Mouse (Mus musculus): ENCODE data around the gene Slc6a21.
"Not testable (repeated sequence)": the region's sequence is repeated elsewhere in the genome, so short reads cannot be mapped to it uniquely, and the experiment has no call there.

The Slc6a21 gene

DNA sequence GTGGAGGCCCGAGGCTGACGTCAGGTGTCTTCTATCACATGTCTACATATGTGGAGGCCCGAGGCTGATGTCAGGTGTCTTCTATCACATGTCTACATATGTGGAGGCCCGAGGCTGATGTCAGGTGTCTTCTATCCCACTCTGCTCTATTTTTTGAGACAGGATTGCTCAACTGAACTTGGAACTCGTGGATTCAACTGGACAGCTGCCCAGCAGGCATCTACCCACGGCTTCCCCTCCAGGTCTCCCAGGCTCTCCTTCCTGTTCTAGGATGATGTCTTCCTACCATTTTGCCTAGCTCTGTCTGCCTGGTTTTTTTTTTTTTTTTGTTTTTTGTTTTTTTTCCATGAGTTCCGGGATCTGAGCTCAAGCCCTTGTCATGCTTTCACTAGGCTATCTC lies 21.5 kb upstream of the Slc6a21 start:
- DNase-seq (ENCODE audit: low spot score in 2 of 2) = not testable (repeated sequence)

DNA sequence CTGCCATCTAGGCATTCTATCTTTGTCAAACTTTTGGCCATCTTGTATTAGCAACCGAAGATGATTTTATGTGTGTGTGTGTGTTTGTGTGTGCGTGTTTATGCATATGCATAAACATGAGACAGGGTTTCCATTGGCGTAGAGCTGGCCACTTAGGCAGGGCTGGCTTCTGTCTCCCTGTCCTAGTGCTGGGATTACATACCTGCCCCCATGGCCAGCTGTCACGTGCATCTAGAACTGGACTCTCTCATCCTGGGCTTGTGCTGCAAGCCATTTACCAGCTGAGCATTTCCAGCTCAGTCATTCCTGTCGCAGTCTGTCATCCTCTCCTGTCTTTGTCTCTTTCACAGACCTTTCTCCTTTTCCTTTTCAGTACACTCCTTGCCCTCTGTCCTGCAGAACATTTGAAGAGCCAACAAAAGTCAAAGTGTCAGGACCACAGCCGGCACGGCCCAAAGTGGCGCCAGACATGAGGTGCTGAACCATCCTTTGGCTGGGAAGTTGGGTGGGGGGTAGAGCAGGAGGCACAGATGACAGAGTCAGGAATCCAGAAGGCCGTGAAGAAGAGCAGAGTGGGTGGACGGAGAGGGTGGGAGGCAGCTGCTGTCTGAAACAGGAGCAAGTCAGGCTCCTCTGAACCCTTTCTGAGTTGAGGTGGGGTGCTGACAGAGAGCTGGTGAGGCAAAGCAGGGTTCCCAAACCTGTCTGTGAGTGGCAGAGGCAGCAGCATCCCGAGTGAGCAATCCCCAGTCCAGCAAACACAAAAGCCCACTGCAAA lies 20.1 kb upstream of the Slc6a21 start:
- no peak for DNase-seq (ENCODE audit: low spot score in 2 of 2)

DNA sequence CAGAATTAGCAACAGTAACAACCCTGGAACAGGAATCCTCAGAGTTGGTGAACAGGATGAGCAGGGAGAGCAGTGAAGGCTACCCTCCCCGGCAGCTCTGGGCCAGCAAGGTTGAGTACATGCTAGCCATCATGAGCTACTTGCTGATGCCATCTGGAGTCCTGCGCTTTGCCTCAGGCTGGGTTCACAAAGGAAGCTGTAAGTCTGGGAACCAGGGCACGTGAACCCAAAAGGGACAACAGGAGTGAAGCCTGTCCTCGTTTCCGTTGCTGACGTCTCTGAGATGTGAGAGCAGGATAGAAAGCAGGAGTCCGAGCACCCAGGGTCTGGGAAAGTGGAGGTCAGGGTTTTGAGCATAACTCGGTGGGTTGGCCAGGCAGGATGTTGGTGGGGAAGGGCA lies 18.0 kb upstream of the Slc6a21 start:
- no peak for DNase-seq (ENCODE audit: low spot score in 2 of 2)

DNA sequence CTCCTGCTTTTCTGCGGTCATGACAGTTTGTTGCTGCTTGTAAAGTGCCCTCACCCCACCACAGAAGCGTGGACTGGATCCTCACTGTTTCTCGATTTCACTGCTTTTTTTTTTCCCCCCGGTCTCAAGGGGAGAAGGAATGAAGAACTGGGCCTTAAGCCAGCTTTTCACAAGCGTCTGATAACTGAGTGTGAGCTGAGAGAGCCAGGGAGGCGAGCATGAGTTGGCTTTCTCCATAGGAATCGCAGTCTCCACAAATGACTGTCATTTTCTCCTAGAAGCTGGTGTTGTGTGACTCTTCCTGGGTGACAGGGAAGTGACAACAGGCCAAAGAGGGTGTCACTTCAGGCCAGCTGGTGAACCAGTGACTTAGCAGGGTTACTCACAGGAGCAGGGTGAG lies 15.0 kb upstream of the Slc6a21 start:
- DNase-seq (ENCODE audit: low spot score in 2 of 2) = no peak

DNA sequence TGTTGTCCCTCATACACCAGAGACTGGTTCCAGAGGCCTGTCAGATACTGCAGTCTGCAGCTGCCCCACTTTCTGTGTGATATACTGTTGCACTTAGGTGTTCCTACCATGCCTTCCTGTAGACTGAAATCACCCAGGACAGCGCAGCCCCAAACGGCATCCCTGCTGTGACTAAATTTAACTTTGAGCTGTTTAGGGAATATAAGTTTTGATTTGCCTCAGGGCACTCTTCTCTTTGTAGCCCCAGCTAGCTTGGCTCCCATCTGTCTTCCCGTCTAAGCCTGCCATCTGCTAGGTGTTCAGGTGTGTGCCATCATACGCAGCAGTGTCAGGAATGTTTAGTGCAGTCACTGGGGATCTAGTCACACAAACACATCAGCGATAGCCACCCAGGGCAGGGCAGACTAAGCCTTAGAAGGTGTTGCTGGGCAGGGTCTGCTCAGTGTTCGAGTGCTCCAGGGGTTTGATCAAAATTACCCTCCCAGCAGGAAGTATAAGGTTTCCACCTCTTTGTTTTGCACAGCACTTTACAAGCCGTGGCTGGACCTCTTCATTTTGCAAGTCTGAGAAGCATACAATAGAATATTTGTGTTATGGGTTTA lies 14.2 kb upstream of the Slc6a21 start:
- no peak for DNase-seq (ENCODE audit: low spot score in 2 of 2)

DNA sequence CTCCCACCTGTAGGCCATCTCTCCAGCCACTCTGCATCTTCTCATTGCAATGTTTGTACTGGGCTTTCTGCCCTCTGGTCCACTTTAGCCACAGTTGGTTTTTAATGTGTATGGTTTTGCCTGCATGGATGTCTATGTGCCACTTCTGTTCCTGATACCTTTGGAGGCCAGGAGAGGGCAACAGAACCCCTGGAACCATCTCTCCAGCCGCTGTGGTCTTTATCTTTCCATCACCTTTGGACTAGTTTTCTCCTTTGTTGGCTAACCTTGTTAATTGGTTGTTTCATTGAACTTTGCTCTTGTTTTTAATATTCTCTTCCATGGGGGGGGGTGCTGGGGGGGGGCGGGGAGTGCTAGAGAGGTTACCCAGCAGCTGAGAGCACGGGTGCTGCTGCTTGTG lies 13.0 kb upstream of the Slc6a21 start:
- no peak for DNase-seq (ENCODE audit: low spot score in 2 of 2)

DNA sequence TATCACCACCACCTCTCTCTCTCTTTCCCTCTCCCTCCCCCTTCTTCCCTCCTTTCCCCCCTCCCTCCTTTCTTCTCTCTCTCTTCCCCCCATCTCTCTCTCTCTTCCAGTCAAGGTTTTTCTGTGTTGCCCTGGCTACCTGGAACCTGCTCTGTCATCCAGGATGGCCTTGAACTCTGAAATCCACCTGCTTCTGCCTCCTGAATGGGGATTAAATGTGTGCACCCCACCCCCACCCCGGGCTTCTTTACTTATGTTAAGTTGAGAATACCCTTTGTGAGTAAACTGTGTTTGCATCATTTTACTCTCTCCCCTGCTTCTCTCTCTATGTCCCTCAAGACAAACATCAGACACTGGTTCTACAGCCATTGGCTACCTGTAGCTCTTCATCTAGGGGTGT lies 11.8 kb upstream of the Slc6a21 start:
- no peak for DNase-seq (ENCODE audit: low spot score in 2 of 2)

DNA sequence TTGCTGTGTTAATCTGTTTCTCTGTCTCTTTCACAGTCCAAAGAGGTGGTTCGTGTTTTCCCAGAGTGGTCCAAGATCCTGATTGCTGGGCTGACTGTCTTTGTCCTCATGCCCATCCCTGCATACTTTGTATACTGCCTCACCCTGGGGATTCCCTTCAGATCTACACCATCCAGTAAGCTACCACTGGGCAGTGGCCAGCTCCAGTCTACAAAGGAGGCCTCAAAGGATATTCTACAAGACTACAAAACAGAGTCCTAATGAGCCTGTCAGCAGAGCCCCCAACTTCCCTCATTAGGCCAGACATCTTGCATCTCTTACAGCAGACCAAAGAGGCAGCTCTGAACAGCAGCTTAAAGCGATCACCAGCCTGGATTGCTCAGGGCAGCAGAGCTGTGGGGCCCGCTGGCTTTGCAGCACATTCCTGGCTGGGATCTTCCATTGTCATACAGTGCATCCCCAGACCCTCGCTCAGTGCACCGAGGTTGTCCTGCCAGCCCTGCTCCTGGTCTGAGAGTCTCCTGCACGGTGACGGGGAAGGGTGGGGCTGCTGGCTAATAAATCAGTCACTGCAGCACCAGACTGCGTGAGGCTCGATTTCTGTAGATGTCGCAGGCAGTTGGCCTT lies 4.4 kb upstream of the Slc6a21 start:
- no peak for DNase-seq (ENCODE audit: low spot score in 2 of 2)

DNA sequence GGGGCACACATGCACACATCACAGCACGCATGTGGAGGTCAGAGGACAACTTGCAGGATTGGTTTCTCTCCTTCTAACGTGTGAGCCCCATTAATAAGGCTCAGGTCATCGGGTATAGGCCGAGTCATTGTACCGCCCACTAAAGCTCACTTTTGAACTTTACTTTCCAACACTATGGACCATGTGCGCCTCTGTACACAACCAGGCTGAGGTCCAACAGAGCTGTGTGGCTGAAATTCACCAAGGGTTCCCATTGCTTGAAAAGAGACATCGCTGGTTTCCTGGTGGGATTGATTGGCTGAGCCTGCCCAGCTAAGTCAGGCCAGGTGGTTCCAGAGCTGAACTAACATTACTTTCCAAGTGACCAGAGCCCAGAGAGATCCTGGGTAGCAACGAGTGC lies 3.6 kb upstream of the Slc6a21 start:
- no peak for DNase-seq (ENCODE audit: low spot score in 2 of 2)

DNA sequence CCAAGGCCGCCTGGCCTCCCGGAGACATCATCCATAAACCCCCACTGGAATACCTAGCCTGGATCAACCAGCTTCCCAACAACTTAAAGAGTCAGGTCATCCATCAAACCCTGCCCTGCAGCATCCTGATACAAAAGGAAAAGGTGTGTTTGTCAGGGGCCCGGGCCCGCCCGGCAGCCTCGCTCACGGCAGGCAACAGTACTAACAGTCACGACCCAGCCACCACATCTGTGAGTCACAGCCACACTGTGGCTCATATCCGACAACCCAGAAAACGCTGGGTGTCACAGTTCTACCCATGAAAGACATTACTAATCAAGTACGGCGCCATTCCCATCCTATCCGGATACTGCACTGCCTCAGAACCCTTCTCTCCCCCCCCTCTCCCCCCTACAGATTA lies 9.2 kb downstream of the Slc6a21 start:
- DNase-seq (ENCODE audit: low spot score in 2 of 2) = no peak

DNA sequence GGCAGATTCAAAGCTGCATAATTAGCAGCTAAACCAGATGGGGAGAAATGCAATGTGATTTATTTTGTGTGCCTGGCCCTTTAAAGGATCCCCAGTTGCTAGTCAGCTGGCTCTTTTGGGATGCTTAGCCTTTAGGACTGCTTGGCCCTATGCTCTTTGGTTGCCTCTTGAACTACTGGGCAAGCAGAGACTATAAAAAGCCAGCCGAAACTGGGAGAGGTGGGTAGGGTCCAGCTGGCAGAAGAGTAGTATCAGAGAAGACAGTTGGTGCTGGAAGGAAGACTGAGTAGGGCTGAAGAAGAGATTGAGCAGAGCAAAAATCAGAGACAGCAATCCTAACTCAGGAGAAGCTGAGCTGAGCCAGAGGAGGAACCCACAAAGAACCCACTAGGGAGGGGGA lies 19.3 kb downstream of the Slc6a21 start:
- no peak for DNase-seq (ENCODE audit: low spot score in 2 of 2)

DNA sequence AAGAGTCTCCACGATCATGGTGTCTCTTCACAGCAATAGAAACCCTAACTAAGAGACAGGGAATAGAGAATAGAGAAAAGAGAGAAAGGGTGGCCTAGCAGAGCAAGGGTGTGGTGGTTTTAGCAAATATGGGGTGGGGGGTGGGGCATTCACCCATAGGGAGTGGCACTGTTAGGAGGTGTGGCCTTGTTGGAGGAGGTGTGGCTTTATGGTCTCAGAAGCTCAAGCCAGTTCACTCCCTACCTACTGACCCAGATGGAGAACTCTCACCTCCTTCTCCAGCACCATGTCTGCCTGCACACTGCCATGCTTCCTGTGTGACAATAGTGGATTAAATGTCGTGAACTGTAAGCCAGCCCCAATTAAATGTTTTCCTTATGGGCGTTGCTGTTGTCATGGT lies 20.2 kb downstream of the Slc6a21 start:
- no peak for DNase-seq (ENCODE audit: low spot score in 2 of 2)

DNA sequence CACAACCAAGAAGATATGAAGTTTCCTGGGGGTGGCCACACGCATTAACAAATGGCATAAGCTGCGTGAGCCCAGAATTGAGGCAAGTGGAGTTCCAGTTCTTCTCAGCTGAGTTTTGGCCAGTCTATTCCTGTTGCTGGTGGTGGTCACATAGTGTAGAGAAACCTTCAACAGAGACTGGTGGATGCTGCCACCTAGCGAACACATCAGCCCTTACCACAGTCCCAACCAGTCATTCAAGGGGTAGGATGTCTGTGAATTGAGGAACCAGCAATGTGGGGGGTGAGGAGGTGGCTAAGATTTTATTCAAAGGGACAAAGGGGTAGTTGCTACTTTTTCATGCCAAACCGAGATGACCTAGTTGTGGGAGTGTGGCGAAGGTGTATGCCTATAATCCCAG lies 22.4 kb downstream of the Slc6a21 start:
- peak; percentile 34 to 57 for DNase-seq (ENCODE audit: low spot score in 2 of 2)

DNA sequence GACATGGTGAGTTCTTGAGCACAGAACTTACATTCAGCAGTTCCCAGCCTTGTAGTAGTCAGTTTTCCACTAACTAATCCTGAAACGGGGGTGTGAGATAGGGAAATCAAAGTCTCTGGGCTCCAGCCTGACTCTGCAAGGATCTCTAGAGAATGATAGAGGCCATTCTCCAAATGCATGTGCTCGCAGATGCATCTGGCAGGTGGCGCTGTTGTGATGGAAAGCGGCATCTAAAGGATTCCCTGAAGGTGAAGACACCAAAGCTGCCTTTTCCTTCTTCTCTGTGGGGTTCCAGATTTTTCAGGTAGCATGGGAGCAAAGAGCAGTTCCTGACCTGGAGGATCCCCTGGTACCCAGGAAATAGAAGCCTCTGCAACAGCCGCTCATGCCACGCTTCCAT lies 23.0 kb downstream of the Slc6a21 start:
- peak in 1 of 2 experiments; percentile 11 for DNase-seq (ENCODE audit: low spot score in 2 of 2)

DNA sequence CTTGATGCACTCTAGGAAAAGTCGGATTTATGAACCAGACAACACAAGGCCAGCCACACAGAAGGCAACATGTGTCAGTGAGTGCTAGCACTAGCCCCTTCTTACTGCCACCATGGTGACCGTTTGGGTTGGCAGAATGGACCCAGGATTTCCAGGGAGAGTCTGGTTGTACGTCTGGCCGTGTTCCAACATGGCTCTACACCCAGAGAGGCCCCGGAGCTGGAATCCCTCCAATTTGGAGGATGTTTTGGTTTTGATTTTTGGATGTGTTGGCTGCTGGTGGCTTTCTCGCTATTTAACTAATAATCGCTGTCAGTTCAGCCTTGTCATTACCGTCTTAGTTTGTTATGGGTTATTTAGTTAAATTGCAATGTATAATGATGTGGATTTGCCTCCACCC lies 25.3 kb downstream of the Slc6a21 start:
- no peak for DNase-seq (ENCODE audit: low spot score in 2 of 2)

DNA sequence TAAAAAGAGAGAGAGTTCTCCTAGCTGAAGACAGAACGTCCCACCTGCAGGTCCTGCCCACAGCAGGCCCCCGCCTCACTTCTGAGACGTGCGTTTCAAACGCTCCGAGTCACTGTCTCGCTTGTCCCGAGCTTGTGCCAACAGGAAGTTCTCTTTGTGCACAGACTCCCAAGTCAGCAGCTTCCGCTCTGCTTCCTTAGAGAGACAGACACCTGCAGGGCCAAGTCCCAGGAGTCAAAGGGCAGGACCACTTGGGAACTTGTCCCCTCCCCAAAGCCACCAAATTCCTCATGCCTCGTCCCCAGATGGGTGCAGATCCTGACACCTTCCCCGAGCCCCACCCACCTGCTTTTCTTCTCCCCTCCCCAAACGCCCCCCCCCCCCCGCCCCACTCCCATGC lies 27.6 kb downstream of the Slc6a21 start:
- no peak for DNase-seq (ENCODE audit: low spot score in 2 of 2)

DNA sequence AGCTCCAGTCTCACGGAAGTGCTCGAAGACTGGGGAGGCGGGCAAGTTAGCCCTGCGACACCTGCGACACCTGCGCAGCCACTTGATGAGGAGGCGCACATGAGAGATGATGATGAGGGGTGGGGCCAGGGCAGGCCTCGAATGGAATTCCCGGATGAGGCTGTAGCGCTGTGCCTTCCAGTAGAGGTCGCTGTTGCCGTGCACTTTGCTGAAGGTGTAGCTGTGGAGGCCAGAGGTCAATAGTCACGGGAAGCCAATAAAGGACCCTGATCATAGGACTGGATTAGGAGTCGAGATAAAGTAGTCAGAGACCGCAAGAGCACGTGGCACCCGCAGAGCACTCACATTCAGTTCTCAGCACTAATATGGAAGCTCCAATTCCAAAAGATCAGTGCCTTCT lies 28.0 kb downstream of the Slc6a21 start:
- DNase-seq (ENCODE audit: low spot score in 2 of 2) = peak in 1 of 2 experiments; percentile 39

DNA sequence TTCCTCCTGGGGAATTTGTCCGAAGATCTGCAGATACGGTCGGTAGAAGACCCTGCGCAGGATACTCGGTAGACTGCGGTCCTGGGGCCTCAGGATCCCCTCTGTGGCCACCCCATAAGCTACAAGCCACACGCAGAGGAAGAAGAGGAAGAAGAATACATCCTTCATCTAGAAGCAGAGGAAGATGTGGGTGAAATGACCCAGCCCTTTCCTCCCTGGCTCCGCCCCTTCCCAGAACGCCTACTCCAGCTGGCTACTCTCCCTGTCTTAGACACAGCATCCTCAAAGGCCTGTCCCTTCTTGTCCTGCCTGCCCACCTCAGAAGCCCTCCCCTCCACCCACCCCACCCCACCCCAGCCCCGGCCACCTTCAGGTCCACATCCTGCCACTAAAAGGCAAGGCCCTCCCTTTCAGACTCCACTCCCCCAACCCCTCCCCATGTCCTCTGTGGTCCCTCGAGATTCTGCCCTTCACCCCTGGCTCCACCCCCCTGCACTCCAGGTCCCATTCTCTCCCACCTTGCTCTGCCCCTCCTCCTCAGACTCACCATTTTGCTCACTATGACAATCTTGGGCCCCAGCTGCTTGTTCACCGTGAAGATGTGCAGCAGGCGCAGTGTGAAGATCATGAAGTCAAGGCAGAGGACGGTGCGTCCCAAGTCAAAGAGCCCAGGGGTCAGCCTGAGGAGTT lies 31.4 kb downstream of the Slc6a21 start:
- no peak for DNase-seq (ENCODE audit: low spot score in 2 of 2)

DNA sequence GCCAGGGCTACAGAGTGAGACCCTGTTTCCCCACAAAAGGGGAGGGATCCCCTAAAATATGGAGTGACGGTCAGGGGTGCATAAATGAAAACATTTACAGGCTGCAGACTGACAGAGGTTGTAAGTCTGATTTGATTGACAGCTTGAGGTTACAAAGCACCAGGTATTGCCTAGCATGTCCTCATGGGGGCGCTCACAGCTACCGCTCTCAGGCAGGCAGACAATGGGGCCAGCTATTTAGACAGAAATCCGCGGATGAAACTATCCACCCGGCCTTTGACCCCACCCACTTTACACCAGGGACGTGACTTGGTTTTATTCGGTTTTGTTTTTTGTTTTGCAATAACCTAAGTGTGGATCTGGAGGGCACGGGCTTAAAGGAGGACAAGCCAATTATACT lies 32.1 kb downstream of the Slc6a21 start:
- DNase-seq (ENCODE audit: low spot score in 2 of 2) = peak in 1 of 2 experiments; percentile 49

DNA sequence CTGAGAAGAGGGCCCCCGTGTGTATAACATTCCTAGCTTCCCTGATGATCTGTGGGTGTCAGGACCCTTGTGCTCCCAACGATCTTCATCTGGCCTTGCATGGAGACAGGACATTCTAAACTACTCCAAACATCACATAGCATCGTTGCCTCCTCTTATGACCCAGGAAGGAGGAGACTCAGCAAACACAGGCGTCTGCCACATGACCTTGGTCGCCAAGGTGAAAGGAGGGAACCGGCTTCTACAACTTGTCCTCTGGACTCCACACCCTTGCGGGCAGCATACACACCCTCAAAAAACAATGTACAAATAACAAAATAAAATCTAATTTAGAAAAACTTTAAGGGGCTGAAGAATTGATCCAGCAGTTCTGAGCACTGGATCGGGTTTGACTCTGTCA lies 34.7 kb downstream of the Slc6a21 start:
- DNase-seq (ENCODE audit: low spot score in 2 of 2) = no peak

DNA sequence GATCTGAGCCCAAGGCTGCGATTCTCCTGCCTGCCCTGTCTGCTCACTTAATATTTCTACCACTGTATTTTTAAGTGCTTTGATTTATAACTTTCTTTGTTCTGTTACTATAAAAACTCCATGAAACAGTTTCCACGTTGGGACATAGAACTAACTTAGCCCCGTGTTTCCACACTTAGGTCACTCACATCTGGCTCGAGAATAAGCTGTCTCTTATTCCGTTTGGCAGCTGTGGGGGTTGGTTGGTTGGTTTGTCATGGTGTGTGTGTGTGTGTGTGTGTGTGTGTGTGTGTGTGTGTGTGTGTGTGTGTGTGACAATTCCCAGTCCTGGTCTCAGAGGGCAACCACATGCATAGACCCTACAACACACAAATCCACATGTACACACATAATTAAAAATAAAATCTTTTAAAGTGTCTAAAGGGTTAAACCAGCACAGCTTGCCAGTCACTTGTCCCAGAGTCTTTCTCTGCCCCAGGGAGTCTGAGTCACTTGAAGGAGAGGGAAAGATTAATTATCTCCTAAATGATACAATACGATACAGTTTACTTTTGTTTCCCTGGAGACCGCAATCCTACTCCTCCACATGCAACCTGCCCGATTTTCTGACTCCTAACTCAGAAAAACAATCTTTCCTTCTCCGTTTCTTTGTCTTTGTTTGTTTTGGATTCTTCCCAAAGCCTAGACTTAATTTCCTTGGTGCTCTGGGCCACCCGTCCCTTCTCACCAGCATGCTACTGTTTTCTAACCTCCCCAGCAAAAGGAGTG lies 35.6 kb downstream of the Slc6a21 start:
- no peak for DNase-seq (ENCODE audit: low spot score in 2 of 2)

DNA sequence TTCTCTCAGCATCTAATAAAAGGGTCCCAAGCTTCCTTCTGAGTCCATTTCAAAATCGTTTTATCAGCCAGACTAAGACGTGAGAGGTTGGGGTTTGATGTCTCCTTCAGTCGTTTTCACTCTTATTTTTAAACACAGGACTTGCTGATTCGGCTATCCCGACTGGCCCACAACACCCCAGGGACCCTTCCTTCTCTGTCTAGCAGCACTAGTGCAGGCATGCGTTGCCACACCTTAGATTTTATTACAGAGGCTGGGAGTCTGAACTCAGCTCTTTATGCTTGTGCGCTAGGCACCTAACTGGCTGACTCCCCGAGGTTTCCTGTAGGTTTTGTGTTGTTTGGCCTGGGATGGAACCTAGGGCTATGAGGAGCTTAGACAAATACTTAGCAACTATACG lies 36.2 kb downstream of the Slc6a21 start:
- DNase-seq (ENCODE audit: low spot score in 2 of 2) = no peak

All from spleen, postnatal 14 days (tissue).